Mouse (Mus musculus) cerebellum, postnatal 25 days (tissue): ENCODE measurements around the gene Wars2.

ENCODE experiments used
- DNase-seq, 2 experiments: peaks; one replicate each; pipeline ENCODE4 v3.0.0; 2021; ENCODE audit warnings: mixed read lengths in 2 of 2

The Wars2 gene

GRCm38 (mm10) chr3:99140940-99141854 is at the start of gene Wars2:
Wars2 (plus strand) TSS chr3:99141068.
- peak; percentile 95 to 96 for DNase-seq

DNA sequence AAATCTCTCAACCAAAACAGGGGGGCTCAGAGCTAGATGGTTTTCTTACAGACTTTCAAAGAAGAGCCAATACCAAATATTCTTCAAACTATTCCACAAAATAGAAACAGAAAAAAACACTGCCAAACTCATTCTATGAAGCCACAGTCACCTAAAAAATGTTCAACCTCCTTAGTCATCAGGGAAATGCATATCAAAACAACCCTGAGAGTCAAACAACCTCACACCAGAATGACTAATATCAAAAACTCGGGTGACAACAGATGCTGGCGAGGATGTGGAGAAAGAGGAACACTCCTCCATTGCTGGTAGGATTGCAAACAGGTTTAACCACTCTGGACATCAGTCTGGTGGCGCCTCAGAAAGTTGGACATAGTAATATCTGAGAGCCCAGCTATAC is 44.1 kb upstream of the Wars2 start:
- no peak for DNase-seq

- no peak for DNase-seq
Measured at GRCm38 (mm10) chr3:99110353-99111213, 30.3 kb upstream of the Wars2 start.

DNA sequence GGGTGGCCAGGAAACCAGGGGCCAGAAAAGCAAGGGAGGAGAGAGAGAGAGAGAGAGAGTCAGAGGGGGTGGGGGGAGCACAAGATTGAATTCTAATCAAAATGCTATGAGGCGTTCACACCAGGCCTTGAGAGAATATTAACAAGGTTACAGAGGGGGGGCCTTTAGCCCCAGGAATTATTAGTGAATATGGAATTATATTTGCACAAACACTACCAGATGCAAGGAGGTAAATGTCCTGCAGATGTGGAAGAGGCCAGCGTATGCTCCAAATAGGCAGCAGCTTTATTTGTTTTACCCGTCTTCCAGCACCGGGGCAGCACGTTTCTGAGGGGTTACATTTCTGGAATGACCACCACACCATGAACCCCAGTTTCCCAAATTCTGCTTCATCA is 29.7 kb upstream of the Wars2 start:
- no peak for DNase-seq

DNA sequence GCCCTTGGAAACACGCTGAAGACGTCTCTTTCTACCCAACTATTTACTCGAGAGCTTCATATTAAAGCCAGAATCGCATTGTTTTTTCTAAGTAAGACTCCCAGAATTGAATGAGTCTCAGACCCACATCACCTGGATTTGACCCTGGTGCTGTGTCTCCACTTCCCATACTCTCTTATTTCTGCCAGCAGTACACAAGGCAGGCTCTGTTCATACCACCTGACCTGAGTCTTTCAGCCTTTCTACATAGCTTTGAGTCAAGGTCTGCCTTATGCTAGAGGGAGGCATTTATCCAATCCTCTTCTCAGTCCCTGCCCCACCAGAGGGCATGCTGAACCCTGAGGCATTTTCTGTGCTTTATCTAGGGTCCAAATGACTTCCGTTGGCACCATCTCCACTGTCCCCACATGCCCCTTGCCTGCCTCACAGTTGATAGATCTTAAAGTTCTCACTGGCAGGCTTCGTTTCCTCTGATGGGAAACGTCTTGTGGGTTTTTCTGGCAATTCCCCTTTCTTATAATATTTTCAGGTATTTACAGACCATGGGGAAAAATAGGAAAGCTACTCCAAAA is 27.5 kb upstream of the Wars2 start:
- DNase-seq: no peak

GRCm38 (mm10) chr3:99120942-99121341 is 19.9 kb upstream of the Wars2 start:
- no peak for DNase-seq

DNA sequence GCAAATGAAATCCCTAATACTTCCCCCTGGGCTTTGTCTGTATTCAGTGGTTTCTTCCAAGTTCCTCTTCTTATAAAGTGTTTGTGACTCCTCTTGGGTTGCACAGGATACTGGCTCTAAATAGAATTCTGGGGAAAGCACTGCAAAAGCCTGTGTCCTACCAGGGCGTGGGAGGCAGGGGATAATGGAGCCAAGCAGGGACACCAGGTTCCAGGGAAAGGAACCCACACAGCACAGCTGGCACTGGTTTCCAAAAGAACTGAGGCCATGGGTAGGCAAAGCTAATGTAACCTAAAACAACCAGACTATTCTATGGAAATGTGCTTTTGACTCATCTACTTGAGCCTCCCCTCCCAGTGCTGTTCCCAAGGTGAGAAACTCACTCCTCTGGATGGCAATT is 10.3 kb upstream of the Wars2 start:
- DNase-seq: no peak

- DNase-seq: no peak
Measured at GRCm38 (mm10) chr3:99131973-99132372, 8.9 kb upstream of the Wars2 start.

DNA sequence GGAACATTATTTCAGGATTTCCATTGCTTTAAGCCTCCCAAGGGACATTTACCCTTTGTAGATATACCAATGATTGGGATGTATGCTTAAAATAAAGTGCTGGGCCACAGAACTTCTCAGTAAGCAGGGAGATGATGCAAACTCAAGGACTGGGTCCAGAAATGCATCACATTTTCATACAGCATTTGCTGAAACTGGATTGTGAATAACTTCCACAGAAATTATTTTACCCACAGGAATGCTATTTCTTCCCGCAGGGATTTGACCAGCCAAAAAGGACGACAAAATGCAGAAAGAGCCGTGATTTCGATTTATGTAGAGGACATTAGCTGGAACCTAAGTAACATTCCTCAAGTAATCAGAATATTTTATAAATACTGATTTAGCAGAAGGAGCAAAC is 7.0 kb upstream of the Wars2 start:
- DNase-seq: no peak

GRCm38 (mm10) chr3:99147886-99148285 is 7.0 kb downstream of the Wars2 start:
- DNase-seq: no peak

GRCm38 (mm10) chr3:99149035-99149434 is 8.2 kb downstream of the Wars2 start:
- no peak for DNase-seq

DNA sequence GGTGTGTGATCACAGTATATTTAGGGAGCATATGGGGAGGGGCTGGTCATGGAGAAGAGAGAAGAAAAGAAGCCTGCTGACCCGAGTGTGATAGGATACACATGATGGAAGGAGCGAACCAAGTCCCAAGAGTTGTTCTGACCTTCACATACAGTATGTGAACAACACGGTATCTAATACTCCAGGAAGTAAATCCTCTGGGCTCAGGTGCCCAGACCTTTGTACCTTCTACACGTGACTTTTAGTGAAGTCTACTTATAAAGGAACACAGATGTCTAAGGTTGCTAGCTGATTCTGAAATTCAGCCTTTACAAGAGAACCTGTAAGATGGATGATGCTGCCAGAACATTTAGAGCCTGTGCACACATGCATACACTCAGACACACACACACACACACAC is 15.4 kb downstream of the Wars2 start:
- no peak for DNase-seq

DNA sequence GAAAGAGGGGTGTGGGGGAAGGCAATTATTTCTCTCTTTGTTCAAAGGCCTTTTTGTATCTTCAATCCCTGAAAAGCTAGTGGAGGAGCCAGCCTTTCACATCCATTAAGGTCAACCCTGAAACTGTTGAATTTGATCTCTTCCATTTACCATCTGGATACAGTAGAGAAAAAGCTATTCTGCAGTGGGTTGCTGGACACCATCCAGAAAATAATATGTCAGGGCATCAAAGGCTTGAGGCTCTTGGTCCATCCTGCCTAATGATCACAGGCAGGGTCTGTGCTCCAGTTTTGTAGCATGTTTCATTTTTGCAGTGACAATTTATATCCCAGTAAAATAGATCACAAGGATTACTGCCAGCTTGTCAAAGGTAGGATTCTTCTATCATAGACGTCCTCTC is 16.1 kb downstream of the Wars2 start:
- no peak for DNase-seq

DNA sequence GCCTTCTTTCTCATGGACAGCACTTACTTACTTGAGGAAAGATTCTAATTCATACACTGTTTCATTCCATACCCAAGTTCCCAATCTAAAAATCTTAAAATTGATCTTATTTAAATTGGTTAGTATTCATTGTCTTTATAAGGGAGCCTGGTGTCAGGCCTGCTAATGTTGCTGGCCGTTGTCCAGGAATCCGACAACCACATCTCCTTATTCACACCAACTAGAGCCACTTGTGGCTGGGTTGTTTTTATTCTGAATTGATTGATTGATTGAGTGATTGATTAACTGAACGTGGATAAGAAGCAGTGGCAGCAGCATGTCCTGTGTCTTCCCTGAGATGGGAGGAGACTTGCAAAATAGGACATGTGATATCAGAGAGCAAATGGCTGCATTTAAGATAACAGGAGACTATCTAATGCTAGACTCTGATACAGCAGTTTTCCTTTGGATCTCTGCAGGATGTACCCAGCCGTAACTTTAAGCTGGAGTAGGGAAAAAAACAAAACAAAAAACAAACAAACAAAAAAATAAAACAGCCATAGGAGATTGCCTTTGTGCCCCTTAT is 16.7 kb downstream of the Wars2 start:
- peak in 1 of 2 experiments; percentile 10 for DNase-seq

GRCm38 (mm10) chr3:99160016-99160415 is 19.1 kb downstream of the Wars2 start:
- no peak for DNase-seq

GRCm38 (mm10) chr3:99162191-99162590 is 21.3 kb downstream of the Wars2 start:
- no peak for DNase-seq

DNA sequence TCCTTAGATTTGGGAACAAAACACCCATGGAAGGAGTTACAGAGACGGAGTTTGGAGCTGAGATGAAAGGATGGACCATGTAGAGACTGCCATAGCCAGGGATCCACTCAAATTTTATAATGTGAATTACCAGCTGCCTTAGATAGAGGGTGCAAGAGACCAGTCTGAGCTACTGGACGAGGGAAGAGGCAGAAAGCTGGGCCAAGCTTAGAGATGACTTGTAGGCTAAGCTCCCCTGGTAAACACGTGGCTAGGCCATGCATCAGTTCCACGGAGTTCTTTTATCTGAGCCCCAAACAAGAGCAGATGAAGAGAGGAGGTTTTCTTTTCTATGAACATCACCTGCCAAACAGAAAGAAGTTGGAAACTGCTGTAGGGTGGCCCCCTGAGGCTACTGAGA is 26.9 kb downstream of the Wars2 start:
- no peak for DNase-seq

GRCm38 (mm10) chr3:99173178-99173577 is 32.3 kb downstream of the Wars2 start:
- no peak for DNase-seq

DNA sequence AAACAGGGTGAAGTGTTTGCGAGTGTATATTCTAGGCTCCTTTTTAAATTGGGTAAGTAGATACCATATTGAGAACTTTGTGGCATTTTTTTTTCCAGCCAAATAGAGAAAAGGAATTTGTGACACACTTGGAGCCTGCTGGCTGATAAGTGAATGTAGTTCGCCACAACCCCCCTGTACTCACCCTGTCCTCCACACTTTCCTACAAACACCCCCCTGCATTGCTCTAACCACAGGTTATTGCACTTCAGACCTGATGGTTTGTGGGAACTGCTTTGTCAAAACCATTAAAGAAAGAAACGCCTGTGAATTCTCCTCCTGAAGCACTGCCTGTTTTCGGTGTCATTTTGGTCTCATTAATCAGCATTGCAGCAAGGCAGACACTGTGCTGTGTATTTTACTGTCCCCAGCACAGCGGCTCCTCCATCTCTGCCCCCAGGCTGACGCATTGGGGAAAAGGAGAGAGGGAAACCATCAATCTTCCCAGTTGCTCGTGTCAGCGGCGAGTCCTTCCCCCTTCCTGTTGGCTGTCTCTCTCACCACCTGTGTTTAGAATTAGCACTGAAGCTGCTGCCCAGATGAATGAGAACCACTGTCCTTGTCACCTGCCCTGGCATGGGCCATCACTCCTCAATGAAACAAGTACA is 33.9 kb downstream of the Wars2 start:
- DNase-seq: no peak

DNA sequence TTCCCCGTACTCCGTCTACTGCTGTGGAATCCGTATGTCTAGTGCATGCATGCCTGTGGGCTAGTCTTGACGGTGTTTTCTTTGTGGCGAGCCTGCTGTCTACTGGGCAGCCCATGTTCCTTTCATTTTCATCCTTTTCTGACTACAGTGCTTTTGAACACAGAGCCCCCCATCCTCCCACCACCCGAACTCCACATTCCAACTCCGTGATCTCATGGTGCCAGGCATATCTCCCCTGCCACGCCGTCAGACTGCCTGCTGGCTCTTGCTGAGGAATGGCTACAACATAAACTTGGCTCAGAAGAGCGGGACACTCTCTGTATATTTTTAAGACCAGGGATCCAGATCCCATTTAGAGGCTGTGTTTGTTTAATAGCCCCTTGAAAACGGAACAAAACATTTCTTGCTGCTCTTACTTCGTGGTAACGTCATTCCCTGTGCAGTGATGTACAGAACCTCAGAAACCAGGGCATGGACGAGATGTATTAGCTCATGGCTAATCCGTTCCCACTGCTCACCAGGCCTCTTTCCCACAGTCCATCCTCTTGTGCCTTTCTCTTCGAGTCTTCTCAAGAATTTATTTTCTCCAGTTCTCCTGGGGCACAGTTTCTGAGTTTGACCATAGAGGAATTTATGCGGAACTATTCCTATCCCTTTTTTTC is 42.6 kb downstream of the Wars2 start:
- no peak for DNase-seq

DNA sequence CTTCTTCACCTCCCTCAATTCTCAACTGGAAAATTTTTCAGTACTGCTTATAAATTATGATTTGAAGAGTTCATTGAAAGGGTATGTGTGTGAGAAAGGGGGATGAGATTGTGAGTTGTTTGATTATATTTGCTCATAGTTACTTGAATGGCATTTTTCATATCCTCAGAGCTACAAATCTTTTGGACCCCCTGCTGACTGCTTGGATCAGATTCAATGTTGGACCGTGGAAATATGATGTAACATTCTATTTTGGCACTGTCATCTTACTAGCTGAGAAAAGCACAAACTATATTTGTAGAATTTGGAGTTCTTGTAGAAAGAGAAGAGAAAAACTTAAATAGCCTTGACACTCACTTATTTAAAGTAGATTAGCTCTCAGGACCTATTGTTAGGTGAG is 43.5 kb downstream of the Wars2 start:
- DNase-seq: peak; percentile 44 to 75

GRCm38 (mm10) chr3:99188097-99188496 is 47.2 kb downstream of the Wars2 start:
- DNase-seq: no peak
